Mouse (Mus musculus) neural tube, embryonic 13.5 days (tissue): ENCODE measurements around the gene Lpar6. TPM values are rescaled to one million over a fixed set of nuclear protein-coding genes. Genes with fewer than 3 reads are reported as not detected.

Experiments
- ATAC-seq: fragments of 200-750 bp; cut with Nextera tagmentation; 2 replicates; pipeline ENCODE4 v1.8.0; 2017; ENCODE audit warnings: low read depth, mild to moderate bottlenecking, moderate TSS enrichment, moderate library complexity
- H3K27ac ChIP-seq: fragments of 300-500 bp; sonication (generic); replicated peaks from 2 replicates; pipeline ENCODE4 v1.5.1; 2015; ENCODE audit warnings: moderate library complexity, mild to moderate bottlenecking, inconsistent platforms
- H3K27me3 ChIP-seq: fragments of 300-500 bp; sonication (generic); 2 replicates; pipeline ENCODE4 v1.6.1; 2015; ENCODE audit warnings: mild to moderate bottlenecking, inconsistent platforms
- H3K36me3 ChIP-seq: fragments of 300-500 bp; sonication (generic); 2 replicates; pipeline ENCODE4 v1.6.1; 2015; ENCODE audit warnings: mild to moderate bottlenecking, inconsistent platforms
- H3K4me1 ChIP-seq: fragments of 300-500 bp; sonication (generic); replicated peaks from 2 replicates; pipeline ENCODE4 v1.6.1; 2015; ENCODE audit warnings: inconsistent platforms
- H3K4me2 ChIP-seq: fragments of 300-500 bp; sonication (generic); 2 replicates; pipeline ENCODE4 v1.6.1; 2015; ENCODE audit warnings: inconsistent platforms, mild to moderate bottlenecking, moderate library complexity
- H3K4me3 ChIP-seq: fragments of 300-500 bp; sonication (generic); 2 replicates; pipeline ENCODE4 v1.5.1; 2015; ENCODE audit warnings: mild to moderate bottlenecking, inconsistent platforms
- H3K9ac ChIP-seq: fragments of 300-500 bp; sonication (generic); 2 replicates; pipeline ENCODE4 v1.6.1; 2015; ENCODE audit warnings: moderate library complexity, mild to moderate bottlenecking, inconsistent platforms
- H3K9me3 ChIP-seq: fragments of 300-500 bp; sonication (generic); 2 replicates; pipeline ENCODE4 v1.6.1; 2016; ENCODE audit warnings: inconsistent platforms
- WGBS: fragments of 180-500 bp; shearing (Covaris S2); methylation state at CpG from one replicate; pipeline ENCODE4 v1.1.7; 2015; 5-methylcytosine and 5-hydroxymethylcytosine counted together
- microRNA counts: library from miRNA; unstranded; fragments of <30 nt; microRNA quantifications from one replicate; lab custom pipeline; 2016
- microRNA-seq: library from miRNA; unstranded; fragments of <30 nt; microRNA quantifications from one replicate; pipeline ENCODE4, GENCODE M21; 2016
- polyA plus RNA-seq: library from polyadenylated mRNA; unstranded; fragments of >200 nt; fragmentation: Nextera tagmentation; extraction: Ambion mirVana; gene quantifications from 2 replicates; pipeline ENCODE4 v1.2.1, GENCODE M21; 2015

Gene Lpar6
- polyA plus RNA-seq, 1 experiment from 2014 or later: 6.5 TPM

- no peak for ATAC-seq
- H3K36me3 ChIP-seq: peaks cover 11% of the 10 kb centered on the region
- 78% methylated on average over 4 of the region's 4 CpGs for WGBS
- no peak overlapping the region for H3K9ac ChIP-seq
- H3K27ac ChIP-seq: no peak overlapping the region
- H3K4me1 ChIP-seq: peaks cover 10% of the 10 kb centered on the region; the same call in 1 of the 2 replicates
- H3K4me3 ChIP-seq: no peak overlapping the region
- no peak overlapping the region for H3K4me2 ChIP-seq
- H3K27me3 ChIP-seq: no peaks in the 10 kb centered on the region
- H3K9me3 ChIP-seq: no peaks in the 10 kb centered on the region
These were observed 20.5 kb downstream of the Lpar6 start for GRCm38 (mm10) chr14:73258181-73258580.

- Histone ChIP-seq H3K27ac (no peak overlapping the region), H3K4me2 (no peak overlapping the region), H3K27me3 (no peaks in the 10 kb centered on the region), H3K9me3 (peaks cover 8% of the 10 kb centered on the region), H3K36me3 (peaks cover 29% of the 10 kb centered on the region), H3K4me1 (no peaks in the 10 kb centered on the region), H3K9ac (no peak overlapping the region), H3K4me3 (no peak overlapping the region)
- ATAC-seq: no peak
- WGBS: 95% methylated on average over 9 of the region's 9 CpGs
These were observed 24.5 kb downstream of the Lpar6 start for GRCm38 (mm10) chr14:73262210-73262609.

- Histone ChIP-seq H3K9me3 (peaks cover 8% of the 10 kb centered on the region), H3K4me3 (no peak overlapping the region), H3K9ac (no peak overlapping the region), H3K27me3 (no peaks in the 10 kb centered on the region), H3K36me3 (peaks cover 44% of the 10 kb centered on the region), H3K27ac (no peak overlapping the region), H3K4me2 (no peak overlapping the region), H3K4me1 (no peaks in the 10 kb centered on the region)
- ATAC-seq: no peak
- 82% methylated on average over 3 of the region's 3 CpGs for WGBS
These were observed 28.5 kb downstream of the Lpar6 start for GRCm38 (mm10) chr14:73266166-73266565.

- H3K4me1 ChIP-seq: peaks cover 9% of the 10 kb centered on the region
- no peak overlapping the region for H3K27ac ChIP-seq
- no peak overlapping the region for H3K9ac ChIP-seq
- no peaks in the 10 kb centered on the region for H3K27me3 ChIP-seq
- no peak overlapping the region for H3K4me2 ChIP-seq
- 25% methylated on average over 5 of the region's 5 CpGs for WGBS
- ATAC-seq: no peak
- H3K4me3 ChIP-seq: no peak overlapping the region
- H3K9me3 ChIP-seq: no peaks in the 10 kb centered on the region
- H3K36me3 ChIP-seq: peaks cover 18% of the 10 kb centered on the region; the same call in 1 of the 2 replicates
These were observed 34.1 kb downstream of the Lpar6 start for GRCm38 (mm10) chr14:73271807-73272206.

GRCm38 (mm10) chr14:73279096-73279495 is 41.4 kb downstream of the Lpar6 start:
- H3K27me3 ChIP-seq: no peaks in the 10 kb centered on the region
- WGBS: 90% methylated on average over 6 of the region's 6 CpGs
- peaks cover 12% of the 10 kb centered on the region for H3K36me3 ChIP-seq
- no peak overlapping the region for H3K27ac ChIP-seq
- H3K9me3 ChIP-seq: no peaks in the 10 kb centered on the region
- H3K9ac ChIP-seq: no peak overlapping the region
- no peak for ATAC-seq
- H3K4me1 ChIP-seq: 0 out of 2 replicates have a peak, but pooled peaks cover 3% of the 10 kb centered on the region
- H3K4me3 ChIP-seq: no peak overlapping the region
- H3K4me2 ChIP-seq: no peak overlapping the region

- 12% methylated on average over 1 of the region's 1 CpGs for WGBS
These were observed 43.3 kb downstream of the Lpar6 start for GRCm38 (mm10) chr14:73280996-73281395.

GRCm38 (mm10) chr14:73289915-73290314 is 52.2 kb downstream of the Lpar6 start:
- ATAC-seq: no peak
- 90% methylated on average over 2 of the region's 2 CpGs for WGBS
- H3K4me1 ChIP-seq: no peaks in the 10 kb centered on the region; the same call in 1 of the 2 replicates

More at GRCm38 (mm10) chr14:73280996-73281395, 43.3 kb downstream of the Lpar6 start:
- peaks cover 9% of the 10 kb centered on the region for H3K36me3 ChIP-seq
- H3K9me3 ChIP-seq: no peaks in the 10 kb centered on the region
- no peaks in the 10 kb centered on the region for H3K27me3 ChIP-seq
- 0 out of 2 replicates have a peak, but pooled peaks cover 3% of the 10 kb centered on the region for H3K4me1 ChIP-seq
- 0 out of 2 replicates have a peak, but pooled peaks have one; percentile 36 for ATAC-seq
- no peak overlapping the region for H3K4me3 ChIP-seq
- no peak overlapping the region for H3K27ac ChIP-seq
- no peak overlapping the region for H3K9ac ChIP-seq
- no peak overlapping the region for H3K4me2 ChIP-seq

GRCm38 (mm10) chr14:73292434-73292833 is 54.7 kb downstream of the Lpar6 start:
- Histone ChIP-seq H3K27ac (no peak overlapping the region), H3K9me3 (no peaks in the 10 kb centered on the region), H3K9ac (no peak overlapping the region), H3K4me3 (no peak overlapping the region), H3K4me1 (no peaks in the 10 kb centered on the region; the same call in 1 of the 2 replicates), H3K36me3 (peaks cover 15% of the 10 kb centered on the region), H3K4me2 (no peak overlapping the region), H3K27me3 (no peaks in the 10 kb centered on the region)
- WGBS: 44% methylated on average over 1 of the region's 1 CpGs
- peak; percentile 63; the same call in 1 of the 2 replicates for ATAC-seq

More at GRCm38 (mm10) chr14:73289915-73290314, 52.2 kb downstream of the Lpar6 start:
- H3K27ac ChIP-seq: no peak overlapping the region
- no peaks in the 10 kb centered on the region for H3K9me3 ChIP-seq
- H3K4me2 ChIP-seq: no peak overlapping the region
- H3K27me3 ChIP-seq: no peaks in the 10 kb centered on the region
- H3K4me3 ChIP-seq: no peak overlapping the region
- no peak overlapping the region for H3K9ac ChIP-seq
- peaks cover 8% of the 10 kb centered on the region for H3K36me3 ChIP-seq

MicroRNA genes within 50 kb of the gene (microRNA counts, 519-probe panel; counts per million panel counts)
- microRNA mmu-miR-687 (lab: Ali Mortazavi, UCI): not detected

Small RNA genes lying within 50 kb of the gene (microRNA-seq; reads per million reads assigned to microRNA genes)
- gene Mir687: not detected

Other genes with a start within 250 kb of the Lpar6 start
- gene Cysltr2, start 188.8 kb upstream of the Lpar6 start, polyA plus RNA-seq: 0.11 TPM in 1 of 2 replicates, not detected in the other
- 81.2 and 101 TPM in 2 replicates for gene Rcbtb2, start 114.9 kb upstream of the Lpar6 start, polyA plus RNA-seq
- 22.7 and 25.4 TPM in 2 replicates for gene Rb1, start 87.9 kb downstream of the Lpar6 start, polyA plus RNA-seq
- gene Itm2b, start 147.4 kb downstream of the Lpar6 start, polyA plus RNA-seq: 781 and 803 TPM in 2 replicates